Mouse (Mus musculus) colon, adult 2 months (tissue): ENCODE results near the gene Slc22a7. TPM values are rescaled to one million over a fixed set of nuclear protein-coding genes. Genes with fewer than 3 reads are reported as not detected.

Experiments
- polyA plus RNA-seq: library from polyadenylated mRNA; depleted of rRNA; stranded (reverse); fragments of >200 nt; gene quantifications from 2 replicates; pipeline ENCODE4 v1.2.3, GENCODE M21; 2012; rRNA removed

Gene Slc22a7
- 0.08 TPM in 1 of 2 replicates, not detected in the other for polyA plus RNA-seq

DNA sequence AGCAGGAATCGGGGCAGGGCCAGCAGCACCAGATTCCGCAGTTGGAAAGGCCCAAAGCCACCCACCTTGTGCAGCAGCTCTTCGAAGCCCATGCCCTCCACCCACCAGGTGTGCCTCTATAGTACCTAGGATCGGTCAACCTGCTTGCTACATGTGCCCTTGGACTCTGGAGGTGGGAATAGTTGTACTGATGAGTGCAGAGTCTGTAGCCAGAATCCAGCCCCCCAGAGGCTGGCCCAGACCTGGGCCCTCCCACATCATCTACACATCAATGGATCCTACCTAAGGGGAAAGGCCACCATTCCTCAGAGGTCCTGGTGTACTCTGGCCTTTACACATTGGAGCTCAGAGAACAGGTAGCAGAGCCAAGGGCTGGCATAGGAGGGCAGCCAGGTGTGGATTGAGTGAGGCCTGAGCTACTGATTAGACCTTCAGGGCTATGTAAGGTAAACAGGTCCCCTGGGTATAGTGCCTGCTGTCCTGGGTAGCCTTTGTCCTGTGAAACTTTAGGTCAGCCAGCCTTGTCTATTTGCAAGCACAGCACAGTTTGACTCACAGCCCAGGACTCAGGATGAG, at the start of gene Slc22a7:
Gene Slc22a7, minus strand, starts transcription at position 160 of the 576 bp plus-strand sequence.

GRCm38 (mm10) chr17:46487431-46487830, 49.2 kb upstream of the Slc22a7 start, which contains the start of gene Ttbk1:
Ttbk1 (minus strand) TSS chr17:46487675.

GRCm38 (mm10) chr17:46428761-46429414, 9.4 kb downstream of the Slc22a7 start, which contains the start of gene Crip3:
Crip3 (plus strand) TSS chr17:46428926.

GRCm38 (mm10) chr17:46383294-46384060, 54.8 kb downstream of the Slc22a7 start, which contains the start of gene Zfp318:
Zfp318 (plus strand) TSS chr17:46383731.

Other genes with a start within 250 kb of the Slc22a7 start
- 3.0 and 3.5 TPM in 2 replicates for gene Polh, start 235.8 kb downstream of the Slc22a7 start, polyA plus RNA-seq
- gene Xpo5, start 235.7 kb downstream of the Slc22a7 start, polyA plus RNA-seq = 11.8 and 13.3 TPM in 2 replicates
- 46.4 and 49.7 TPM in 2 replicates for gene Polr1c, start 190.4 kb downstream of the Slc22a7 start, polyA plus RNA-seq
- gene Yipf3, start 190.4 kb downstream of the Slc22a7 start, polyA plus RNA-seq = 355 and 471 TPM in 2 replicates
- gene Lrrc73, start 184.9 kb downstream of the Slc22a7 start, polyA plus RNA-seq = 2.9 and 4.1 TPM in 2 replicates
- gene Tjap1, start 155.4 kb downstream of the Slc22a7 start, polyA plus RNA-seq = 46.2 and 49.1 TPM in 2 replicates
- 0.10 and 0.90 TPM in 2 replicates for gene Dlk2, start 141.0 kb downstream of the Slc22a7 start, polyA plus RNA-seq
- 48.2 and 49.7 TPM in 2 replicates for gene Abcc10, start 110.1 kb downstream of the Slc22a7 start, polyA plus RNA-seq
- gene Zfp318, start 54.7 kb downstream of the Slc22a7 start, polyA plus RNA-seq = 6.7 and 9.3 TPM in 2 replicates
- gene Crip3, start 9.5 kb downstream of the Slc22a7 start, polyA plus RNA-seq = 0.50 and 0.83 TPM in 2 replicates
- gene Ttbk1, start 49.2 kb upstream of the Slc22a7 start, polyA plus RNA-seq = 0.38 and 0.45 TPM in 2 replicates
- 4.1 TPM in 2 replicates for gene Dnph1, start 58.3 kb upstream of the Slc22a7 start, polyA plus RNA-seq
- gene Cul9, start 107.9 kb upstream of the Slc22a7 start, polyA plus RNA-seq = 12.2 and 12.8 TPM in 2 replicates
- gene Srf, start 117.7 kb upstream of the Slc22a7 start, polyA plus RNA-seq = 229 and 257 TPM in 2 replicates
- 18.7 and 23.5 TPM in 2 replicates for gene Ptk7, start 191.0 kb upstream of the Slc22a7 start, polyA plus RNA-seq
- gene Klc4, start 207.6 kb upstream of the Slc22a7 start, polyA plus RNA-seq = 104 and 125 TPM in 2 replicates
- 114 and 139 TPM in 2 replicates for gene Mrpl2, start 207.8 kb upstream of the Slc22a7 start, polyA plus RNA-seq
- 23.0 and 25.6 TPM in 2 replicates for gene Cul7, start 211.9 kb upstream of the Slc22a7 start, polyA plus RNA-seq
- gene Rrp36, start 235.9 kb upstream of the Slc22a7 start, polyA plus RNA-seq = 35.6 and 39.8 TPM in 2 replicates
- gene Mea1, start 240.3 kb upstream of the Slc22a7 start, polyA plus RNA-seq = 74.0 and 78.7 TPM in 2 replicates
- gene Klhdc3, start 242.5 kb upstream of the Slc22a7 start, polyA plus RNA-seq = 74.5 and 80.0 TPM in 2 replicates